Mouse (Mus musculus) intestine, embryonic 14.5 days (tissue): ENCODE measurements at regions not wholly inside any gene's neighbourhood (a gene's known extent, or its start where the extent isn't known, plus 50 kb on each side); places are given as distances from the start of the nearest gene placed in this dataset.

Experiments used
- ATAC-seq: fragments of 200-750 bp; cut with Nextera tagmentation; replicated peaks from 2 replicates; pipeline ENCODE4 v1.8.0; 2017; ENCODE audit warnings: low read depth, moderate number of reproducible peaks, moderate TSS enrichment, moderate library complexity; ENCODE audit not compliant: low FRiP score, low TSS enrichment
- DNase-seq: peaks from one replicate; pipeline ENCODE4 v3.0.0-alpha.2; 2018; ENCODE audit warnings: low spot score
- H3K27ac ChIP-seq: fragments of 300-500 bp; sonication (generic); 2 replicates; pipeline ENCODE4 v1.5.1; 2014; ENCODE audit warnings: low read depth, mild to moderate bottlenecking, control low read depth
- H3K27me3 ChIP-seq: fragments of 300-500 bp; sonication (generic); replicated peaks from 2 replicates; pipeline ENCODE4 v1.6.1; 2014; ENCODE audit warnings: low read length, control low read depth; ENCODE audit not compliant: control insufficient read depth, insufficient read depth
- H3K36me3 ChIP-seq: fragments of 300-500 bp; sonication (generic); 2 replicates; pipeline ENCODE4 v1.6.1; 2014; ENCODE audit warnings: low read length, control low read depth; ENCODE audit not compliant: control insufficient read depth, insufficient read depth
- H3K4me1 ChIP-seq: fragments of 300-500 bp; sonication (generic); replicated peaks from 2 replicates; pipeline ENCODE4 v1.6.1; 2014; ENCODE audit warnings: low read length, control low read depth, mixed read lengths; ENCODE audit not compliant: control insufficient read depth, insufficient read depth
- H3K4me2 ChIP-seq: fragments of 300-500 bp; sonication (generic); 2 replicates; pipeline ENCODE4 v1.6.1; 2014; ENCODE audit warnings: low read length
- H3K4me3 ChIP-seq: fragments of 300-500 bp; sonication (generic); 2 replicates; pipeline ENCODE4 v1.5.1; 2014; ENCODE audit warnings: low read depth, low read length, control low read depth, mixed read lengths
- H3K9ac ChIP-seq: fragments of 300-500 bp; sonication (generic); 2 replicates; pipeline ENCODE4 v1.6.1; 2014; ENCODE audit warnings: mild to moderate bottlenecking, low read length
- H3K9me3 ChIP-seq: fragments of 300-500 bp; sonication (generic); 2 replicates; pipeline ENCODE4 v1.6.1; 2016; ENCODE audit warnings: low read length, control low read depth; ENCODE audit not compliant: control insufficient read depth
- WGBS: fragments of 180-500 bp; shearing (Covaris S2); extraction: QIAGEN DNeasy Blood & Tissue Kit; methylation state at CpG from one replicate; pipeline ENCODE4 v1.1.7; 2014; 5-methylcytosine and 5-hydroxymethylcytosine counted together

DNA sequence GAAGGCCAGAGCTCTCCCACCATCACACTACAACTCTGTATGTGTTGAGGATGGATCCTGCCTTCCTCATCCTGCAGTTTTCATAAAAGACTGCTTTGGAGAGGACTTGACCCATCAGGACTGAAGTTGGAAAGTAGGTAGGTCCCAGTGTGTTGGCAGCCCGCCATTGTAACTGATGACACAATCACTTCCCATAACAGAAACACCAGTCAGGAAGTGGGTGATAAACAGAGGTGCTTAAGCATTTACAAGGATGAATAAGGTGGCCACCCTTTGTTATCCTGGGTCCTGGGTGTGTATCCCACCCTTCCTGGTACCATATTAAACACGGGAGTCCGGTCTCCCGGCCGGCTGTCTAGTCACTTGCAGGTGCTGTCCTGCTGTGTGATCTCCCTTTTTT lies 118.3 kb downstream of the Snx10 start:
- Histone ChIP-seq H3K4me3 (no peak overlapping the region), H3K36me3 (no peaks in the 10 kb centered on the region), H3K4me1 (no peaks in the 10 kb centered on the region), H3K27ac (no peak overlapping the region), H3K27me3 (no peaks in the 10 kb centered on the region), H3K4me2 (no peak overlapping the region), H3K9me3 (no peaks in the 10 kb centered on the region), H3K9ac (no peak overlapping the region)
- ATAC-seq (no peak), DNase-seq (no peak)
- 74% methylated on average over 5 of the region's 5 CpGs for WGBS

DNA sequence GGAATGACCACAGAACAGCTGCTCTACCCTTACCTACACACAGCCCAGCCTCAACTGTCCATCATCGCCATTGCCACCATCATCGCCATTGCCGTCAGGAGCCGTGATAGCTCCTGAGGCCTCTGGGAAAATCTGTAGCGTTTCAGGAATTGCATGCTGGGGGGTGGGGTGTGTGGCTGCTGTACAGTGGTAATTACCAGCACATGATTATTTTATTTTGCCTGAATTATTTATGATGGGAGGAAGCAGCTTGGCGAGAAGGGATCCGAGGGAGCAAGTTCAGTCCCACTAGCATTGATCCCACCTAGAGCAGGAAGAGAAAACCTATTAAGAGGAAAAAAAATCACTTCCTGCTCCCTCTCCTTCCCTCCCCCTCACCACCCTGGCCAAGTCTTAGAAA lies 125.1 kb downstream of the Snx10 start:
- ATAC-seq (no peak), DNase-seq (no peak)
- H3K4me1 ChIP-seq: no peaks in the 10 kb centered on the region
- no peaks in the 10 kb centered on the region for H3K9me3 ChIP-seq
- no peak overlapping the region for H3K4me3 ChIP-seq
- H3K36me3 ChIP-seq: no peaks in the 10 kb centered on the region
- H3K9ac ChIP-seq: no peak overlapping the region
- no peak overlapping the region for H3K27ac ChIP-seq
- H3K27me3 ChIP-seq: no peaks in the 10 kb centered on the region
- no peak overlapping the region for H3K4me2 ChIP-seq
- 88% methylated on average over 7 of the region's 7 CpGs for WGBS

DNA sequence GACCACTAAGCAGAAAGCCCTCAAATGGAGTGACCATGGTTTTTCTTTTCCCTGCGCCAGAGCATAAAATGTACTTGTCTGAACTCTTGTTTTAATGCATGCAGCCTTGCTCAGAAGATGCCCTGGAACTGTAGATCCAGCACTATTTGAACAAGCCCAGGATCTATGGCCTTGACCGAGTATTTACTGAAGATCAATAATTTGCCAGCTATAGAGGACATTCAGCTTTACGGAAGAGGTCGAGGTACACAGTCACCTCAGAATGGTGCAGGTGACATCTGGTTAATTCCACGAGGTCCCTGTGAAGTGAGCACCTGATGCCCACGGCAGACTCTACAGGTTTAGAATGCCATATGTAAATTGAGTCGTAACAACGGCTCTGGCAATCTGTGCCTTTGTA lies 130.1 kb downstream of the Snx10 start:
- DNase-seq: no peak
- no peak for ATAC-seq
- no peak overlapping the region for H3K4me3 ChIP-seq

DNA sequence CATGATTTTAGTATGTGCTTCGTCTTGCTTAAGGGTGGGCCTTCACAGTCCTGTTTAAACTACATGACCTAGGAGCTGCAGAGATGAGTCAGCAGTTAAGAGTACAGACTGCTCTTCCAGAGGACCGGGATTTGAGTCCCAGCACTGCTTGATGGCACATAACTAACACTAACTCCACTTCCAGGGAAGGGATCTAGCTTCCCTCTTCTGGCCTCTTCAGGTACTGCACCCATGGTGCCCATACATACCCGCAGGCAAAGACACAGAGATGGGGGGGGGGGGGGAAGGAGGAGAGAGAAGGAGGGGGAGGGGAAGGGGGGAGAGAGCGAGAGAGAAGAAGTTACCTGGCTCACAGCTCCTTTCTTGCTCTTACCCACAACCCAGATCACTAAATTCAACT lies 131.3 kb downstream of the Snx10 start:
- Histone ChIP-seq H3K27me3 (no peaks in the 10 kb centered on the region), H3K4me1 (0 out of 2 replicates have a peak, but pooled peaks cover 8% of the 10 kb centered on the region), H3K4me2 (no peak overlapping the region), H3K9ac (no peak overlapping the region), H3K4me3 (no peak overlapping the region), H3K27ac (no peak overlapping the region), H3K36me3 (no peaks in the 10 kb centered on the region), H3K9me3 (no peaks in the 10 kb centered on the region)
- DNase-seq (no peak), ATAC-seq (no peak)
- 80% methylated on average over 4 of the region's 4 CpGs for WGBS

More for the DNA sequence above, 130.1 kb downstream of the Snx10 start:
- no peak overlapping the region for H3K27ac ChIP-seq
- WGBS: 84% methylated on average over 8 of the region's 8 CpGs
- no peaks in the 10 kb centered on the region for H3K9me3 ChIP-seq
- H3K4me2 ChIP-seq: no peak overlapping the region
- H3K4me1 ChIP-seq: 0 out of 2 replicates have a peak, but pooled peaks cover 8% of the 10 kb centered on the region
- H3K36me3 ChIP-seq: no peaks in the 10 kb centered on the region
- no peaks in the 10 kb centered on the region for H3K27me3 ChIP-seq
- H3K9ac ChIP-seq: no peak overlapping the region

DNA sequence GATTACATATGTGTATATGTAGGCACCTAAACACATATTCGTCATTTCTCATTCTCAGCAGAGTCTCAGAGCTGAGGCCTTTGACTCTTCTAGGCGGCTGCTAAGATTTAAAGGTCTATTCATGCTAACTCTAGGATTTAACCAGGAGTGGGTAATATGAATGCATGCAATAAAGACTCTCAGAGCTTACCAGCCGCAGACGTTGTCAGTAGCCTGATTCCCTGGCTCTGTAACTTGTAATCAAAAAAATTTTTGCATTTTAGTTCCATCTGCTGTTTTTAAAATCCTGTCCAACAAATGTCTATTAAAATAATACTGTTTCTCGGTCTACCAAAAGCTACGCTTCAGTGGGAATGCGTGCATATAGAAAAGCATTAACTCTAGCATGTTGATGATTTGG lies 132.4 kb downstream of the Snx10 start:
- no peaks in the 10 kb centered on the region for H3K36me3 ChIP-seq
- no peak overlapping the region for H3K9ac ChIP-seq
- H3K27me3 ChIP-seq: no peaks in the 10 kb centered on the region
- DNase-seq: no peak
- H3K4me2 ChIP-seq: no peak overlapping the region
- H3K9me3 ChIP-seq: no peaks in the 10 kb centered on the region
- H3K4me1 ChIP-seq: 0 out of 2 replicates have a peak, but pooled peaks cover 8% of the 10 kb centered on the region
- WGBS: 62% methylated on average over 7 of the region's 7 CpGs
- H3K27ac ChIP-seq: no peak overlapping the region
- ATAC-seq: no peak
- no peak overlapping the region for H3K4me3 ChIP-seq

DNA sequence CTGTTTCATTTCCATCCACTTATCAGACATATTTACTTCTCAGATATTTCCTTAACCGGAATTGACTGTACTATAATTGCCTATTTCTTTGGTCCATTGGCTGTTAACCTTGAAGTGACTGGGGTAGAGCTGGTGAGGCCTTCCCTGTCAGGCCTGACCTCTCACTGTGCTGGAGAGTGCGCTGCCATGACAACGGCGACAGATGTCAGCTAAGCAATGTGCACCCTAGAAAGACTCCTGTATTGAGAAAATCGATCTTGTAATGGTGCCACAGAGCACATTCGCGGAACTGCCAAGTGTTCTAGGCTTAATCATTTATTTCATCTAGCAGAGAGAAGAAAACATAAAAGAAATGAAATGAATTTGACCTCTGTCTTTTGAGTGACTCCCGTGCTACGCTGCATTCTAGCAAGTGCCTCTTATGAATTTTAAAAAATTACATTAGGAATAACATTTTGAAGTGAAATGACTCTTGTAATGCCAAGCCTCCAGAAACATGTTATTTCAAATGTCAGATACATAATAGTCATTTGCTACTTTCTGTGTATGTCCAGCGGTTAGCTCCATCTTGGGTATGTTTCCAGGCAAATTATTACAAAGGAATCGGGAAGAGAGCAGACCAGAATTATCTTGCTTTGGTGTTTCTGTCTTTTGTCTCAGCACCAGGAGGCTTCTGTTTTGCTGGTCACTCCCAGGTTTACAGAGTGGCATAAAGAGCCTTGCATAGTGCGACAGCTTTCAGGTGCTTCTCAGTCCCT lies 133.4 kb downstream of the Snx10 start:
- H3K4me2 ChIP-seq: no peak overlapping the region
- WGBS: 67% methylated on average over 12 of the region's 12 CpGs
- no peaks in the 10 kb centered on the region for H3K36me3 ChIP-seq
- no peak overlapping the region for H3K9ac ChIP-seq
- 0 out of 2 replicates have a peak, but pooled peaks cover 8% of the 10 kb centered on the region for H3K4me1 ChIP-seq
- no peak for ATAC-seq
- no peaks in the 10 kb centered on the region for H3K9me3 ChIP-seq
- DNase-seq: no peak
- no peak overlapping the region for H3K27ac ChIP-seq
- H3K27me3 ChIP-seq: no peaks in the 10 kb centered on the region
- H3K4me3 ChIP-seq: no peak overlapping the region

DNA sequence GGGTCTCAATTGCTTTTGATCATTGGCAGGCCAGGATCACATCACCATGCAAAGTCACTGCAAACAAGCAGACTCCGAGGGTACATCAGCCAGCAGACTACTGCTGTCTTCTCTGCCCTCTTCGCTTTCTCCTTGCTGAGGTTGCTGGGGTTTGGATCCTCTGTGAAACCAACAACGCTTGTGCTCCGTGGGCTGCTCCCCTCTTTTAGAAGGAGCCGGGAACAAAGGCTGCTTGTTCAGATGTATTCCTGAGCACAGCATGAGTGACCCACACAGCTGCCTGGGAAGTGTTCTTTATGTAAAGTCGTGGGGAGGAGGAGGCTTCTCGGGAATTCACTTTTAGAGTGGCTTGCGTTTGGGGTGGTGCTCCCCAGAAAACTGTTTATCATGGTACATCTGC lies 134.7 kb downstream of the Snx10 start:
- H3K27me3 ChIP-seq: no peaks in the 10 kb centered on the region
- WGBS: 28% methylated on average over 8 of the region's 8 CpGs
- no peak overlapping the region for H3K27ac ChIP-seq
- no peak overlapping the region for H3K9ac ChIP-seq
- no peak overlapping the region for H3K4me3 ChIP-seq
- DNase-seq (no peak), ATAC-seq (no peak)
- H3K9me3 ChIP-seq: no peaks in the 10 kb centered on the region
- no peak overlapping the region for H3K4me2 ChIP-seq
- 0 out of 2 replicates have a peak, but pooled peaks cover 8% of the 10 kb centered on the region for H3K4me1 ChIP-seq
- H3K36me3 ChIP-seq: no peaks in the 10 kb centered on the region

DNA sequence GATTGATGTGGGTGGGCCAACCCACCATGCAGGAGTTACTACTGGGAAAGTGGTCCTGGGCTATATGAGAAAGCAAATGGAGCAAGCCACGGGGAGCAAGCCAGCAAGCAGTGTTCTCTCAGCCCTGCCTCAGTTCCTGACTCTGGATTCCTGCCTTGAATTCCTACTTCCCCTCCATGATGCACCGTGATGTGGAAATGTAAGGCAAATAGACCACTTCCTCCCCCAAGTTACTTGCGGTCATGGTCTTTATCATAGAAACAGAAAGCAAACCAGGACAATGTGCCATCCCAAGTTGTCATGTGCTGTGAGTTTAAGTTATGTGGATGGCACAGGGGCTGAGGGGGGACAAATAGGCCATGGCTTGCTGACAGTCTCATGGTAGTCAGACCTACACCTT lies 139.5 kb downstream of the Snx10 start:
- no peaks in the 10 kb centered on the region for H3K4me1 ChIP-seq
- H3K9ac ChIP-seq: no peak overlapping the region
- no peaks in the 10 kb centered on the region for H3K36me3 ChIP-seq
- H3K27ac ChIP-seq: no peak overlapping the region
- DNase-seq (no peak), ATAC-seq (no peak)
- H3K27me3 ChIP-seq: no peaks in the 10 kb centered on the region
- H3K9me3 ChIP-seq: peaks cover 9% of the 10 kb centered on the region; the same call in 1 of the 2 replicates
- H3K4me3 ChIP-seq: no peak overlapping the region
- H3K4me2 ChIP-seq: no peak overlapping the region
- 79% methylated on average over 3 of the region's 3 CpGs for WGBS

DNA sequence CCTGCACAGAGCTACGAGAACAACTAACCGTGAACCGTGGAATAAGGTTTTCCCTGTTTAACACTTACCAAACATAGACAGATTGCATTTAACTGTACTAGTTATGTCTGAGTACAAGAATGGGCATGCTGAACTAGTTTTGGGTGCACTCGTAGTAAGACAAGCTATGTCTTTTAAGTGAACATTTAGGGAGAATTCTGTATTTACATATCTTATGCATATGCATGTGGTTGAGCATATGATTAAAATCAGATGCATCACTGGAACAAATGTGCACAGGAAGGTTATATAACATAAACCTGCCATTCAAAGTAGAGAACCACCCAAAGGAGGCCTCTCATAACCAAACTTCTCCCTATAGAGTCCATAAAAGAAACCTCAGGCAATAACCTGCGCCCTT lies 140.3 kb downstream of the Snx10 start:
- no peak overlapping the region for H3K27ac ChIP-seq
- no peak overlapping the region for H3K4me2 ChIP-seq
- no peaks in the 10 kb centered on the region for H3K36me3 ChIP-seq
- no peaks in the 10 kb centered on the region for H3K4me1 ChIP-seq
- H3K4me3 ChIP-seq: no peak overlapping the region
- DNase-seq: no peak
- peaks cover 9% of the 10 kb centered on the region; the same call in 1 of the 2 replicates for H3K9me3 ChIP-seq
- no peak for ATAC-seq
- WGBS: 93% methylated on average over 5 of the region's 5 CpGs
- H3K27me3 ChIP-seq: no peaks in the 10 kb centered on the region
- H3K9ac ChIP-seq: no peak overlapping the region
